Mouse (Mus musculus): Measurements from ENCODE around the gene Gm11214. TPM values are rescaled to one million over a fixed set of nuclear protein-coding genes. Genes with fewer than 3 reads are reported as not detected.

The Gm11214 gene
- total RNA-seq, 1 experiment = not detected

- in situ Hi-C loops (cut with MboI; ENCODE audit: low sequenced_read_pairs in 2 of 2, unreplicated experiment in 2 of 2) = no loop called here
- no peak overlapping the region for H3K27ac ChIP-seq (ENCODE audit: insufficient read depth, low read depth, low read length, poor library complexity, severe bottlenecking)
- no peak overlapping the region for H3K4me3 ChIP-seq (ENCODE audit: insufficient read depth in 1 of 2, low read depth in 1 of 2, low read length in 2 of 2, poor library complexity in 1 of 2, severe bottlenecking in 1 of 2)
- DNase-seq (ENCODE audit: low read depth, low spot score) = no peak
- no peaks in the 10 kb centered on the region for H3K36me3 ChIP-seq (ENCODE audit: control insufficient read depth, insufficient read depth, low read length, poor library complexity, severe bottlenecking)
- no peaks in the 10 kb centered on the region for H3K9me3 ChIP-seq (ENCODE audit: control insufficient read depth, insufficient read depth, low read depth, low read length)
- TF ChIP-seq CHD2 (IDR thresholded peaks at IDR 0.05; ENCODE audit: low read depth, low read length) (no peak), ZNF384 (IDR thresholded peaks at IDR 0.05; ENCODE audit: low read depth, low read length) (no peak), ZC3H11A (IDR thresholded peaks at IDR 0.05; ENCODE audit: borderline replicate concordance, low read depth, low read length) (no peak), HCFC1 (IDR thresholded peaks at IDR 0.05; ENCODE audit: borderline replicate concordance, insufficient read depth, low read length) (no peak), MAFK (IDR thresholded peaks at IDR 0.05; ENCODE audit: insufficient read depth, low read depth, low read length) (no peak)
- no peak overlapping the region for H3K9ac ChIP-seq (ENCODE audit: insufficient read depth, low read depth, low read length, poor library complexity, severe bottlenecking)
- no peaks in the 10 kb centered on the region for H3K4me1 ChIP-seq (ENCODE audit: control insufficient read depth in 2 of 2, insufficient read depth in 2 of 2, low read length in 2 of 2, poor library complexity in 1 of 2)
These were observed 20.5 kb upstream of the Gm11214 start for GRCm38 (mm10) chr4:63683716-63684115.

DNA sequence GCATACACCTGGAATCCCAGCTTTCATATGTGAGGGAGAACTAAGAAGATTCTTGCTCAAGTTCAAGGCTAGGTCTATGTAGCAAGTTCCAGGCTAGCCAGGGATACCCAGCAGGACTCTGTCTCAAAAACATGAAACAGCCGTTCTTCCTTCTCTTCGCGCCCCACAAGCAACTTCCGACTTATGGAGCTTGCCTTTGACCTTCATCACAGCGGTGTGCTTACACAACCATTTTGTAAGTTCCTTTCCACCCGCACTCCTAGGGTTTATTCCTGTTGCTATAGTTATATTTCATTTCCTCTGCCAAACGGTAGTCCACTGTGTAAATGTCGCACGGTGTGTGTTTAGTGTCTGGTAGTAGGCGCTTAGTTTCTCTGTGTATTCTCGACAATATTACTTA is 19.9 kb upstream of the Gm11214 start:
- in situ Hi-C loops (cut with MboI; ENCODE audit: low sequenced_read_pairs in 2 of 2, unreplicated experiment in 2 of 2) = no loop called here
- H3K27ac ChIP-seq (ENCODE audit: insufficient read depth, low read depth, low read length, poor library complexity, severe bottlenecking) = no peak overlapping the region
- H3K9ac ChIP-seq (ENCODE audit: insufficient read depth, low read depth, low read length, poor library complexity, severe bottlenecking) = no peak overlapping the region
- H3K9me3 ChIP-seq (ENCODE audit: control insufficient read depth, insufficient read depth, low read depth, low read length) = no peaks in the 10 kb centered on the region
- no peak overlapping the region for H3K4me3 ChIP-seq (ENCODE audit: insufficient read depth in 1 of 2, low read depth in 1 of 2, low read length in 2 of 2, poor library complexity in 1 of 2, severe bottlenecking in 1 of 2)
- no peaks in the 10 kb centered on the region for H3K4me1 ChIP-seq (ENCODE audit: control insufficient read depth in 2 of 2, insufficient read depth in 2 of 2, low read length in 2 of 2, poor library complexity in 1 of 2)
- H3K36me3 ChIP-seq (ENCODE audit: control insufficient read depth, insufficient read depth, low read length, poor library complexity, severe bottlenecking) = no peaks in the 10 kb centered on the region
- no peak for DNase-seq (ENCODE audit: low read depth, low spot score)
- TF ChIP-seq HCFC1 (IDR thresholded peaks at IDR 0.05; ENCODE audit: borderline replicate concordance, insufficient read depth, low read length) = no peak
- no peak for TF ChIP-seq ZNF384 (IDR thresholded peaks at IDR 0.05; ENCODE audit: low read depth, low read length)
- no peak for TF ChIP-seq ZC3H11A (IDR thresholded peaks at IDR 0.05; ENCODE audit: borderline replicate concordance, low read depth, low read length)
- TF ChIP-seq MAFK (IDR thresholded peaks at IDR 0.05; ENCODE audit: insufficient read depth, low read depth, low read length) = no peak
- TF ChIP-seq CHD2 (IDR thresholded peaks at IDR 0.05; ENCODE audit: low read depth, low read length) = no peak

DNA sequence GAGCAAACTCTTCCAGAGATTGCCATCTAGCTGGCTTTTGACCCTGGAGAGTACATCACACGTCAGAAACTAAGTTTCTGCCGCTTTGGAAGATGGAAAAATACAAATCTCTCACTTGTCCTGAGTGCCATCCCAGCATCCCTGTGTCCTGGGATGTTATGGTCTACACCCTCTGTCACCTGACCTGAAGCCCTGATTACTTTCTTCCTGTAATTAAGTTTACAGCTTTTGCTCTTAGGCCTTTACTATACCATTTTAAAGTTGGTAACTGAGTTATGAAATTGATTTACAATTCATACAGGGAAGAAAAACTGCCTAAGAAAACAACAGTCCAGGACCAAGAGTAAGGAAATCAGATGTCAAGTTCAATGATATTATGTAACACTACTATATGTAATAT is 19.3 kb upstream of the Gm11214 start:
- H3K4me3 ChIP-seq (ENCODE audit: insufficient read depth in 1 of 2, low read depth in 1 of 2, low read length in 2 of 2, poor library complexity in 1 of 2, severe bottlenecking in 1 of 2) = no peak overlapping the region
- H3K9ac ChIP-seq (ENCODE audit: insufficient read depth, low read depth, low read length, poor library complexity, severe bottlenecking) = no peak overlapping the region
- no peak for DNase-seq (ENCODE audit: low read depth, low spot score)
- H3K27ac ChIP-seq (ENCODE audit: insufficient read depth, low read depth, low read length, poor library complexity, severe bottlenecking) = no peak overlapping the region
- TF ChIP-seq ZNF384 (IDR thresholded peaks at IDR 0.05; ENCODE audit: low read depth, low read length) = no peak
- no peak for TF ChIP-seq HCFC1 (IDR thresholded peaks at IDR 0.05; ENCODE audit: borderline replicate concordance, insufficient read depth, low read length)
- in situ Hi-C loops (cut with MboI; ENCODE audit: low sequenced_read_pairs in 2 of 2, unreplicated experiment in 2 of 2) = no loop called here
- no peaks in the 10 kb centered on the region for H3K4me1 ChIP-seq (ENCODE audit: control insufficient read depth in 2 of 2, insufficient read depth in 2 of 2, low read length in 2 of 2, poor library complexity in 1 of 2)
- no peaks in the 10 kb centered on the region for H3K36me3 ChIP-seq (ENCODE audit: control insufficient read depth, insufficient read depth, low read length, poor library complexity, severe bottlenecking)
- no peaks in the 10 kb centered on the region for H3K9me3 ChIP-seq (ENCODE audit: control insufficient read depth, insufficient read depth, low read depth, low read length)

- DNase-seq (ENCODE audit: low read depth, low spot score) = no peak
- no peak overlapping the region for H3K4me3 ChIP-seq (ENCODE audit: insufficient read depth in 1 of 2, low read depth in 1 of 2, low read length in 2 of 2, poor library complexity in 1 of 2, severe bottlenecking in 1 of 2)
- H3K9ac ChIP-seq (ENCODE audit: insufficient read depth, low read depth, low read length, poor library complexity, severe bottlenecking) = no peak overlapping the region
- no peaks in the 10 kb centered on the region for H3K36me3 ChIP-seq (ENCODE audit: control insufficient read depth, insufficient read depth, low read length, poor library complexity, severe bottlenecking)
- in situ Hi-C loops (cut with MboI; ENCODE audit: low sequenced_read_pairs in 2 of 2, unreplicated experiment in 2 of 2) = no loop called here
- TF ChIP-seq HCFC1 (IDR thresholded peaks at IDR 0.05; ENCODE audit: borderline replicate concordance, insufficient read depth, low read length) = no peak
- TF ChIP-seq CHD2 (IDR thresholded peaks at IDR 0.05; ENCODE audit: low read depth, low read length) = no peak
- TF ChIP-seq ZC3H11A (IDR thresholded peaks at IDR 0.05; ENCODE audit: borderline replicate concordance, low read depth, low read length) = no peak
- TF ChIP-seq ZNF384 (IDR thresholded peaks at IDR 0.05; ENCODE audit: low read depth, low read length) = no peak
- no peak for TF ChIP-seq MAFK (IDR thresholded peaks at IDR 0.05; ENCODE audit: insufficient read depth, low read depth, low read length)
- no peaks in the 10 kb centered on the region for H3K9me3 ChIP-seq (ENCODE audit: control insufficient read depth, insufficient read depth, low read depth, low read length)
- H3K4me1 ChIP-seq (ENCODE audit: control insufficient read depth in 2 of 2, insufficient read depth in 2 of 2, low read length in 2 of 2, poor library complexity in 1 of 2) = no peaks in the 10 kb centered on the region
- no peak overlapping the region for H3K27ac ChIP-seq (ENCODE audit: insufficient read depth, low read depth, low read length, poor library complexity, severe bottlenecking)
These were observed 18.4 kb upstream of the Gm11214 start for GRCm38 (mm10) chr4:63681557-63681956.

- TF ChIP-seq ZC3H11A (IDR thresholded peaks at IDR 0.05; ENCODE audit: borderline replicate concordance, low read depth, low read length) (no peak), CHD2 (IDR thresholded peaks at IDR 0.05; ENCODE audit: low read depth, low read length) (no peak), HCFC1 (IDR thresholded peaks at IDR 0.05; ENCODE audit: borderline replicate concordance, insufficient read depth, low read length) (no peak), ZNF384 (IDR thresholded peaks at IDR 0.05; ENCODE audit: low read depth, low read length) (no peak)
- DNase-seq (ENCODE audit: low read depth, low spot score) = no peak
- H3K36me3 ChIP-seq (ENCODE audit: control insufficient read depth, insufficient read depth, low read length, poor library complexity, severe bottlenecking) = no peaks in the 10 kb centered on the region
These were observed 11.9 kb upstream of the Gm11214 start for GRCm38 (mm10) chr4:63675128-63675527.

More at GRCm38 (mm10) chr4:63675128-63675527, 11.9 kb upstream of the Gm11214 start:
- Histone ChIP-seq H3K27ac (ENCODE audit: insufficient read depth, low read depth, low read length, poor library complexity, severe bottlenecking) (no peak overlapping the region), H3K4me3 (ENCODE audit: insufficient read depth in 1 of 2, low read depth in 1 of 2, low read length in 2 of 2, poor library complexity in 1 of 2, severe bottlenecking in 1 of 2) (no peak overlapping the region), H3K4me1 (ENCODE audit: control insufficient read depth in 2 of 2, insufficient read depth in 2 of 2, low read length in 2 of 2, poor library complexity in 1 of 2) (no peaks in the 10 kb centered on the region), H3K9ac (ENCODE audit: insufficient read depth, low read depth, low read length, poor library complexity, severe bottlenecking) (no peak overlapping the region), H3K9me3 (ENCODE audit: control insufficient read depth, insufficient read depth, low read depth, low read length) (no peaks in the 10 kb centered on the region)
- in situ Hi-C loops (cut with MboI; ENCODE audit: low sequenced_read_pairs in 2 of 2, unreplicated experiment in 2 of 2) = no loop called here

Data from ES-E14 (cell line).